Mouse (Mus musculus) heart, adult 2 months (tissue): ENCODE measurements around the gene Cyp4f14.

Experiments used
- CTCF ChIP-seq: fragments of 200-600 bp; IDR thresholded peaks from 2 replicates; pipeline ENCODE4 v1.8.1; 2022; ENCODE audit warnings: antibody characterized with exemption, mild to moderate bottlenecking, moderate library complexity
- POLR2A ChIP-seq: fragments of 200-500 bp; IDR thresholded peaks from 2 replicates; pipeline ENCODE4 v1.6.1; 2011; ENCODE audit warnings: mild to moderate bottlenecking, low read depth, low read length, control low read depth; ENCODE audit not compliant: insufficient read depth

DNA sequence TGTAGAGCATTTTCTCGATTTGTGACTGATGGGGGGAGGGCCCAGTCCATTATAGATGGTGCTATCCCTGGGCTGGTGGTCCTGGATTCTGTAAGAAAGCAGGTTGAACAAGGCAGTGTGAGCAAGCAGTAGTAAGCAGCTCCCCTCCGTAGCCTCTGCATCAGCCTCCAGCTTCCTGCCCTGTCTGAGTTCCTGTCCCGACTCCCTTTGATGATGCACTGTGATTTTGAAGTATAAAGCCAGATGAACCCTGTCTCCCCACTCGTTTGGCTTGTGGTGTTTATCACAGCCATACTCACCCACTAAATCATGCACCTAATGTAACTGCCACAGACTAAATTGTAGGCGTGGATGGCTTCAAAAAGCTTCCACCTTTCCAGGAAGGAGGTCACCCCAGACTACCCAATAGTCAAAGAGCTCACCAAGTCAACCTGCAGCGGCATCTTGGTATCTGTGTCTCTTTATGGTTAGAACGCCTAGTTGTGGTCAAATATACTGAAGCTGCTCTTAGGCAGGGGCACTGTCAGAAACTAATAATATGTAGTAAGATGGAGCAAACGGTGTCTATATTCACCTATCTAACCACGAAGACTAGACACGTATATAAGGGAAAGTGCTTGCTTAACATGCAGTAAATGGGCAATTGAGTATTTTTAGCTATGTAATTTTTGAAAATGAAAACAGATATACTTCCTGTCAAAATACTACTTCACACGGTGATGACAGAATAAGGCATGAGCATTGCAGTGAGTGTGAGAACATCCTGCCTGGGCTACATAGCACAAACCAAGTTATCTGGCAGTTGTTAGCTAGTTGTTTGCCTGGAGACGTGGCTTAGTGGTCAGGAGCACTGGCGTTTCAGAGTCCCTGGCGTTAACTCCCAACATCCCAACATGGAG lies 36.6 kb downstream of the Cyp4f14 start:
- no peak for TF ChIP-seq CTCF
- TF ChIP-seq POLR2A: no peak
